Mouse (Mus musculus): ENCODE data around the gene Stradb. TPM values are rescaled to one million over a fixed set of nuclear protein-coding genes. Genes with fewer than 3 reads are reported as not detected.

Gene Stradb
- total RNA-seq, 2 experiments from 2014 or later = 63.9 to 85.2 TPM

- DNase-seq = no peak
These were observed 13.6 kb upstream of the Stradb start for GRCm38 (mm10) chr1:58959682-58960081.

- DNase-seq = peak; percentile 40 to 47
These were observed 12.0 kb upstream of the Stradb start for GRCm38 (mm10) chr1:58961152-58961893.

- no peak for DNase-seq
These were observed 10.9 kb upstream of the Stradb start for GRCm38 (mm10) chr1:58962418-58962817.

- DNase-seq = no peak
These were observed 10.5 kb upstream of the Stradb start for GRCm38 (mm10) chr1:58962865-58963264.

- no peak for DNase-seq
These were observed 5.8 kb upstream of the Stradb start for GRCm38 (mm10) chr1:58967534-58967933.

GRCm38 (mm10) chr1:58970054-58970453 is 3.3 kb upstream of the Stradb start:
- DNase-seq = no peak

GRCm38 (mm10) chr1:58971097-58971496 is 2.2 kb upstream of the Stradb start:
- DNase-seq = peak in 1 of 2 experiments; percentile 59

GRCm38 (mm10) chr1:58972851-58973365 is 414 bp upstream of the Stradb start:
- DNase-seq = no peak

- no peak for DNase-seq
These were observed 9.0 kb downstream of the Stradb start for GRCm38 (mm10) chr1:58982276-58982675.

- no peak for DNase-seq
These were observed 11.3 kb downstream of the Stradb start for GRCm38 (mm10) chr1:58984586-58984985.

- DNase-seq = no peak
These were observed 19.8 kb downstream of the Stradb start for GRCm38 (mm10) chr1:58993144-58993543.

- no peak for DNase-seq
These were observed 20.4 kb downstream of the Stradb start for GRCm38 (mm10) chr1:58993723-58994122.

GRCm38 (mm10) chr1:58995313-58995712 is 22.0 kb downstream of the Stradb start:
- no peak for DNase-seq

GRCm38 (mm10) chr1:59009250-59009649 is 35.9 kb downstream of the Stradb start:
- DNase-seq = peak in 1 of 2 experiments; percentile 11

- no peak for DNase-seq
These were observed 48.2 kb downstream of the Stradb start for GRCm38 (mm10) chr1:59021556-59021955.

GRCm38 (mm10) chr1:59037723-59038122 is 64.4 kb downstream of the Stradb start:
- DNase-seq = no peak

Other genes starting within 250 kb of the Stradb start
- gene Casp8, start 178.1 kb upstream of the Stradb start, total RNA-seq (2021) = 1 to 10 TPM; 6.4 to 8.0 TPM
- gene Trak2, start 92 bp upstream of the Stradb start, total RNA-seq (2021) = 100 to 1,000 TPM; 187 to 225 TPM
- gene C2cd6, start 121.4 kb downstream of the Stradb start, total RNA-seq (2021) = not detected
- gene Tmem237, start 146.9 kb downstream of the Stradb start, total RNA-seq (2021) = 1 to 10 TPM; 3.6 to 4.6 TPM
- under 1 TPM; 0.10 to 0.15 TPM for gene Mpp4, start 189.9 kb downstream of the Stradb start, total RNA-seq (2021)

Measured in heart, adult 18-20 months (tissue).